Mouse (Mus musculus) gastrocnemius, adult 18-20 months (tissue): Measurements from ENCODE around the gene Synpo2l. TPM values are rescaled to one million over a fixed set of nuclear protein-coding genes. Genes with fewer than 3 reads are reported as not detected.
"Not testable (repeated sequence)": the region's sequence is repeated elsewhere in the genome, so short reads cannot be mapped to it uniquely, and the experiment has no call there.

Experiments used
- DNase-seq: peaks from one replicate; pipeline ENCODE4 v3.0.0; 2021; ENCODE audit warnings: low spot score
- long read RNA-seq, 2 experiments: library from polyadenylated mRNA; stranded (forward); transcript quantifications; one replicate each; pipeline ENCODE4 v2.0.0; 2021
- total RNA-seq, 2 experiments: library from RNA; stranded (reverse); gene quantifications; 2 replicates each; pipeline ENCODE4 v1.2.3; 2021

Gene Synpo2l
- 100 to 1,000 TPM; 141 to 171 TPM for total RNA-seq
- long read RNA-seq, experiment 1, full-length matches to known transcripts: 112 of 178 reads
- long read RNA-seq, experiment 1, partial matches to known transcripts: 7 of 178 reads
- long read RNA-seq, experiment 1, other reads (novel, unspliced or antisense): 59 of 178 reads
- long read RNA-seq, experiment 2, transcript Synpo2l-203 (2 exons, 3,696 nt): minor isoform, 8 of 186 reads
- long read RNA-seq, experiment 2, transcript Synpo2l-202 (4 exons, 3,979 nt): major isoform, 100 of 186 reads
- long read RNA-seq, experiment 2, partial matches to known transcripts: 5 of 186 reads
- long read RNA-seq, experiment 2, other reads (novel, unspliced or antisense): 73 of 186 reads

DNA sequence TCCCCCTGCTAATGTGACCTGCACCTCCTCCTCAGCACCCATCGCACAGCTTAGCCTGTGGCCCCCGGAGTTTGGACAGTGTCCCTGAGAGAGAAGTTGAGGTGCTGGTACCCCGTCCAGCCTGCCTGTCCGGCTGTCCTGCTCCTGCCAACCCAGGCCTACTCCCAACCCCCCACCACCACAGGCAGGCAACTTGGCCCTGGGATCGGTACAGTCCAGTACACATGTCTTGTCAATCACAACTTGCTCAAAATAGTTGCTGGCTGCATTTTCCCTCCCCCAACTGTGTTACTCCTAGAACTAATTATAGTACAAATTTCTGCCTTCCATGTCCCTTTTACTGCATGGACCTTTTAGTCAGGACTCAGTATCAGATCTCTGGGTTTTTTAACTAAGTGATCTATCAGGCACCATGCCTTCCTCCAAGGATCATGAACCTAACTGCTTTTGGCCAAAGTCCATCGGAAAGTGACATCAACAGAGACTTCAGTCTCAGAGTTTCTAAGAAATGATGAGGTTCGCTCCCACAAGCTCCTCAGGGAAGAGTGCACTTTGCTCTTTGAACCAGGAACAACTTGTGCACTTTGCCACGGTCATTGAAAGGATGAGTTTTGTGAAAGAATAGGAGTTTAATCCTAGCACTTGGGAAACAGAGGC, at the start of gene Synpo2l:
Gene Synpo2l (minus strand): TSS at position 201 of the 657 bp plus-strand sequence.
- peak; percentile 87 for DNase-seq

- no peak for DNase-seq
Observed at GRCm38 (mm10) chr14:20713832-20714231, 45.7 kb upstream of the Synpo2l start.

- no peak for DNase-seq
Observed at GRCm38 (mm10) chr14:20708239-20708638, 40.1 kb upstream of the Synpo2l start.

DNA sequence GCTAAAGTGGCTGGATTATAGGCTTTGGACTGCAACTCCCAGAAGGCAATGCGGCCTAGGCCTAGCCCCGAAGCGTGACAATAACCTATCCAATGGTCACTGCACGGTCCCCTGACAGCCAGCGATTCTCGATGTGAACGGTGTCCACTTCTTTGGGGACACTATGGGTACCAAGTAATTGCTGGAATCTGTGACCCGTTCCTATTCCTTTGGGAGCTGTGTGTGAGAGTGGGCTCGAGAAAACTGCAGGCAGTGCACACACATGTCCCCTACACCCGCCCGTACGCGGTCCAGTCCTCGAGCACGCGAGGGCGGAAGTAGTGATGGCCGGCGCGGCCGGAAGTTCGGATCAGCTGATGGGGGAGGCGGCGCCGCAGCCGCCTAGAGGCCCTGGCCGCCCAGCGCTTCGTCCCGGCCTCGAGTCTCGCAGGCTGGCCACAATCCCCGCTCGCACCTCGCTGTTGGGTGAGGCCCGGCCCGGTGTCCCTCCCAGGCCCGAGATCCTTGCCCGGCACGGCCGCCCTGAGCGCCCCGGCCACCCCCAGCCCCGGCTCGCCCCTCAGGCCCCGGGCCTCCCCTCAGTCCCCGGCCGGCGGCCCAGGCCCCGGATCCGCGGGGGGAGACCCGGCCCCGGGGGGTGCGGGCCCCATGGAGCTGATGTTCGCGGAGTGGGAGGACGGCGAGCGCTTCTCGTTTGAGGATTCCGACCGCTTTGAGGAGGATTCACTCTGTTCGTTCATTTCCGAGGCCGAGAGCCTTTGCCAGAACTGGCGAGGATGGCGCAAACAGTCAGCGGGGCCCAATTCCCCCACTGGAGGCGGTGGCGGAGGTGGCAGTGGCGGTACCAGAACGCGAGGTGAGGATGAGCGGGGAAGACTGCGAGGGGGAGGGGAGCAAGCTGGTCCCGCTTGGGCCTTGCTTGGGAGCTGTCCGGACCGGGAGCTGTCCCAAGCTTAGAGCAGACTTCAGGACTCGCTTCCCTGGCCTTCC, 39.3 kb upstream of the Synpo2l start, which contains the start of gene Zswim8:
Gene Zswim8 (plus strand): TSS at position 352 of the 990 bp plus-strand sequence.
- peak; percentile 90 for DNase-seq

- DNase-seq: not testable (repeated sequence)
Observed at GRCm38 (mm10) chr14:20703461-20703860, 35.3 kb upstream of the Synpo2l start.

GRCm38 (mm10) chr14:20702741-20703381, 34.7 kb upstream of the Synpo2l start, which contains the start of gene Chchd1:
Gene Chchd1 (plus strand): TSS chr14:20703006.
- peak; percentile 93 for DNase-seq

- no peak for DNase-seq
Observed at GRCm38 (mm10) chr14:20702096-20702740, 34.1 kb upstream of the Synpo2l start.

DNA sequence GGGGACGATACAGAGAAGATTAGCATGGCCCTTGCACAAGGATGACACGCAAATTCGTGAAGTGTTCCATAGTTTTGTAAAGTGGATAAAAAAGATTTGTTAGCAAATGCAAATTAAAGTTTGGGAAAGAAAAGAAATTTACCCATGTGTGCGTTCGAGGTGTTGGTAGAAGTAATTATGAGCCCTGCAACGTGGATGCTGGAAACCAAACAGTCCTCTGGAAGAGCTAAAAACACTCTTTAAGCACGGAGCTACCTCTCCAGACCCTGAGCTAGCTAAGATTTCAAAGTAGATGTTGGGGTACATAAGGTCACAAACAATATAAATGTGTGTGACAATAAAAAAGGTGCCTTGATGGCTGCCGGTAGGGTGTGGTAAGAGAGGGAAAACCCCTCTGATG, 33.4 kb upstream of the Synpo2l start:
- DNase-seq: no peak

DNA sequence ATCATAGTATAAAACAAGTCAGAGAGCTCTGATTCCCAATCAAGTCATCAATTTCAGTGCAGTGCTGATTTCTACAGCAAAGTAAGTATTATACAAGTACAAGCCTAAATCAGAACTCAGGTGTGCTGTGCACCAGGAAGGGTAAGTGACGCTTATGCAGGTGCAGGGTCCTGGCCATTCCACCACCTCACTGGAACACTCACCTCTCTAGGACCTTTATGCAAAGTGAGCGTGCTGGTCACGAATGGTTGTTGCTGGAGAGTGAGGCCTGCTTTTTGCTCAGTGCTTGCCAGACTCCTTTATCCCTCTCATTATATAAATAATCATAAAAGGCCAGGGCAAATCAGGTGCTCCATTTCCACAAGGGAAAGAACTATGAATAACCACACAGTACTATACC, 32.2 kb upstream of the Synpo2l start:
- DNase-seq: no peak

- DNase-seq: no peak
Observed at GRCm38 (mm10) chr14:20698515-20698914, 30.4 kb upstream of the Synpo2l start.

- DNase-seq: peak; percentile 34
Observed at GRCm38 (mm10) chr14:20696986-20697385, 28.8 kb upstream of the Synpo2l start.

DNA sequence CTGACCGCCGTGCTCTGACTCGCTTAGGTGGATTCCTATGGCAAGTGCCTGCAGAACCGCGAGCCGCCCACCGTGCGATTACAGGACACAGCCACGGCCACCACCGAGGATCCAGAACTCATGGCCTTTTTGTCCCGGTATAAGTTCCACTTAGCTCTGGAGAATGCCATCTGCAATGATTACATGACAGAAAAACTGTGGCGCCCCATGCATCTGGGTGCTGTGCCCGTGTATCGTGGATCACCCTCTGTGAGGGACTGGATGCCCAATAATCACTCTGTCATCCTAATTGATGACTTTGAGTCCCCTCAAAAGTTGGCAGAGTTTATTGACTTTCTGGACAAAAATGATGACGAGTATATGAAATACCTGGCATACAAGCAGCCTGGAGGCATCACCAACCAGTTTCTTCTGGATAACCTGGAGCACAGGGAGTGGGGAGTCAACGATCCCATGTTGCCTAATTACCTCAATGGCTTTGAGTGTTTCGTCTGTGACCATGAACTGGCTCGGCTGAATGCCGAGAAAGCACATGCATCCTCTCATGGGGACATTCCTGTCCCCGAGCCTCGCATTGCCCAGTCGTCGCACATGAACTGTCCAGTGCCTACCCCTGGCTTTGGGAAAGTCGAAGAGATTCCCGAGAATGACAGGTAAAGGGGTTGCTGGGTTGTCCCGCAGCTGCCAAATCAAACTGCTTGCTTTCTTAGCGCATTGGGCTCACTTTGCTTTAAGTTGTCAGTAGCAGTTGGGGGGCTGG, 27.8 kb upstream of the Synpo2l start:
- peak; percentile 20 for DNase-seq

- peak; percentile 80 for DNase-seq
Observed at GRCm38 (mm10) chr14:20694884-20695760, 27.0 kb upstream of the Synpo2l start, which contains the start of gene Fut11. Gene Fut11 (plus strand): TSS chr14:20694968.

GRCm38 (mm10) chr14:20694185-20694883, 26.2 kb upstream of the Synpo2l start:
- no peak for DNase-seq

DNA sequence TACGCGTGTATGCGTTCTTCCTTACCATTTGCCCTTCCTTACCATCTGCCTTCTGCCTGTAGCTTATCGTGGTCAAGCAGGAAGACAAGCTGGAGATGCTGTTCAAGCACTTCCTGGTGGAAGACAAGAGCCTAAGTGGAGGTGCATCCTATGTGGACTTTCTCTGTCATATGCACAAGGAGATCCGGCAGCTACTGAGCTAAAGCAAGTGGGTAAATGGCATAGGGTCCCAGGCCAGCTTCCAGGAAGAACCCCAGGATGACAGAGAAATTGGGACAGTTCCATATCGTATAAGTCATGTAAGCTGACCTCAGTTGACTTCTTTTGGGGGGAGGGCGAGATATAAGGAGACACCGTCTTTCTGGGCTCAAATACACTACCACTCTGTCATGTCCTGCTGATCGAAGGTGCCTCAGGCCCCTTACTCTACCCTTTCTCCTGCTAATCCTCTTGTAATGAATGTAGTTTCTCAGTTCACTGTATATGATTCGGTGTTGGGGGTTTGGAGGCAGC, 25.5 kb upstream of the Synpo2l start:
- no peak for DNase-seq

- no peak for DNase-seq
Observed at GRCm38 (mm10) chr14:20691772-20692171, 23.6 kb upstream of the Synpo2l start.

GRCm38 (mm10) chr14:20689009-20689408, 20.9 kb upstream of the Synpo2l start:
- DNase-seq: no peak

DNA sequence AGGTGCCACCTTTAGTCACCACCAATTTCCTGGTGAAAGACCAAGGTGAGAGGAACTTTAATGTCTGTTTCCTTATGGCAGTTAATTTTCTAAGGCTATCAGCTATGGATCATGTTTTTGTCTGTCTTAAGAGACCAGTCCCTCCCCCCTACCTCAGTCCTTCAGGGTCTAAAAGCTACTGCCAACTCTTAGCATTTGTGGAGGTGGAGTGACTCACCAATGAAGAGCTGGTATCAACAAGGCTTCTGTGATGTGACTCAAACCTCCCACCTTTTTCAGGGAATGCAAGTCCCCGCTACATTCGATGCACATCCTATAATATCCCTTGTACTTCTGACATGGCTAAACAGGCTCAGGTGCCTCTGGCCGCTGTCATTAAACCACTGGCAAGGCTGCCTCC, 18.4 kb upstream of the Synpo2l start:
- DNase-seq: no peak
